Mouse (Mus musculus) heart, adult 18-20 months (tissue): ENCODE data around the gene Tubb4b. TPM values are rescaled to one million over a fixed set of nuclear protein-coding genes. Genes with fewer than 3 reads are reported as not detected.

Experiments used
- DNase-seq, 2 experiments: peaks; one replicate each; pipeline ENCODE4 v3.0.0; 2021 to 2022; ENCODE audit warnings: mixed read lengths in 1 of 2
- total RNA-seq, 2 experiments: library from RNA; stranded (reverse); gene quantifications; 2 replicates each; pipeline ENCODE4 v1.2.3; 2021

The Tubb4b gene
- total RNA-seq, 2 experiments from 2014 or later, result 289 to 308 TPM

DNA sequence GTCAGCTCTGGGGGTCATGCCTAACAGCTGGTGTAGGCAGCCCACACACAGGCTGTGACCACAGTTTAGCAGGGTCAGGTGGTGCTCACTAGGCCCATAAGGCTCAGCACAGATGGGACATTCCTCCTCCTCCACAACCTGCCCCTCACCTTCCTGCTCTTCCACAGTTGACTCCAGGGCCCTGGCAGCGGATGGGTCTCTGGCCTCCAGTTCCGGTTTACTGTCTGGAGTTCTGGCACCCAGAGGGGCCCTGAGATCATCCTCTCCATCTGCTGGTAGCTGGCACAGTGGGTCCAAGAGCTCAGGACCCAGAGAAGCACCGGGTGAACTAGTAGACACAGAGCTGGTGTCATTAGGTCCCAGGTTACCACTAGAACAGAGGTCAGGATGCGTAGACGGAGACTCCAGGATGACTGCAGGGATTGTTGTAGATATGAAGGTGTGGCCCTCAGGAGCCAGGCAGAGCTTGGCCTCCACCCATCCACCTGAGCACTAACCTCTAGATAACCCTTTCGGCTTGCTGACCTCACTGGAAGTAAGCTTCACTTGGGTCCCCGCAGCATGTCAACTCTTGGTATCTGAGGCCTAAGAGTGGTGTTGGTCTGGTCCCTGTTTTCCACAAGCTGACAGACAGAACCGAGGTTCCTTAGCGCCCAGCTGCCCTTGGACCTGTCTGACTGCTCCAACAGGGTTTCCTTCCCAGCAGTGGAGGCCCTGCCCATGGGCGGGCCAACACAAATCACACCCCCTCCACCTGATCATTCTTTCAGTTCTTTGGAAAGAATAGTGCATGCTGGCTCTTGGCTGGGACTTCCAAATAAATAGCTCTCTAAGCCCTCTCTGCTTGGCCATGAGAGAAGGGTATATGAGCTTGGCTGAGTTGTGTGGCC is 21.9 kb upstream of the Tubb4b start, which contains the start of gene AL732309.1:
AL732309.1 (minus strand) TSS at position 681 of the 890 bp plus-strand sequence.
- no peak for DNase-seq

DNA sequence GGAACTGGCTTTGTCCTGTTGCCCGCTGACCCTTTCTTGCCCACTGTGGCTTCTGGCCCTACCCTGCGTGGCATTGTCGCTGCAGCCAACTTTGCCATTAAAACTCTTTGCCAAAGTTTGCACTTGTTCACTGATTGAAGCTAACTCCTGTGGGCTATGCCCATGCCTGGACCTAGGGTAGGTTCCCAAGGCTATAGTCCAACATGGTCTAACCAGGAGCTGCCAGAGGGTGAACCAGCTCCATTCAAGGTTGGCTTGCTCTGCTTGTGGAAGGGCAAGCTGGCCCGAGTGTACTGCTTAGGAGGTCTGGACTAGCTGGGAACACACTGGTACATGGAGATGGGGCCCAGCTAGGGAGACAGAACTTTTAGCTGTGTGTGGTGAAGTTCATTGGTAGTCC is 19.6 kb upstream of the Tubb4b start:
- no peak for DNase-seq

- DNase-seq, result no peak
Observed at GRCm38 (mm10) chr2:25243342-25243741, 18.8 kb upstream of the Tubb4b start.

GRCm38 (mm10) chr2:25242101-25242506 is 17.6 kb upstream of the Tubb4b start, which contains the start of the genes Rnf208 and Cysrt1:
Gene Rnf208 (plus strand): TSS chr2:25242255.
Gene Cysrt1 (minus strand): TSS chr2:25242452.
- DNase-seq, result no peak

- no peak for DNase-seq
Observed at GRCm38 (mm10) chr2:25241438-25241775, 16.9 kb upstream of the Tubb4b start.

- DNase-seq, result peak; percentile 73
Observed at GRCm38 (mm10) chr2:25240723-25241437, 16.4 kb upstream of the Tubb4b start.

DNA sequence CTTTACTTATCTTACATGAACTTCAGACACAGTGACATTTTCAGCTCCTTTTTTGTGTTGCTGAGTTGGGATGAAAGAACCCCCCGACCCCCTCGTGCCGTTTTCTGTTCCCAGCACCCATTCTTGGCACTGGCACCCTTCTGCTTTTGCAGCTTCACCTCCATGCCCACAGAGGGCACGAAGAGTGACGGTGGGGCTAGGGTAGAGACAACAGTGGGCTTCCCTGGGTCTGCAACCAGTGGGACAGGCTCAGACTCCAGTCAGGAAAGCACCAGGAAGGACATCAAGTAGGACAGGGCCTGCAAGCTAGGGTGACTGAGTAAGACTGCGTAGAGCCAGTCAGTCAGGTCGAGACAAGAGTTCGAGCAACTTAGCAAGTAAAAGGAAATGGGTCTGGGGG is 15.8 kb upstream of the Tubb4b start:
- no peak for DNase-seq

- DNase-seq, result no peak
Observed at GRCm38 (mm10) chr2:25239766-25240165, 15.3 kb upstream of the Tubb4b start.

DNA sequence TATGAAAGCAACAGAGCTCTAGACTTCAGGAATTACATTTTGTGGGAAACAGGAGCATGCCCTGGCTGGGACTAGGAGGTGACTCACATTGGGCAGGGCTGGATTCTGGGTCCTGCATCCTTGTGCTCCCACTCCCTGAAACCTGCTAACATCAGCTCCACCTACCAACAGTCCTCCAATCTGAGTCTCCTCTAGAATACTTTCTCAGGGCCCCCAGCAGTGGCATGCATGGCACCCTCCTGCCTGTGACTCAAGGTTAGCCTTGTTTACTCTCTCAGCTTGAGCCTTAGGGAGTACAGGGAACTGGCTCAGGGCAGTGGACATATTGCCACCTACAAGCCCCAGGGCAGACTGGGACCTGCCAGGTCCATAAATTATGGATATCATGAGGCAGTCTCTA is 13.6 kb upstream of the Tubb4b start:
- no peak for DNase-seq

- no peak for DNase-seq
Observed at GRCm38 (mm10) chr2:25237522-25237921, 13.0 kb upstream of the Tubb4b start.

DNA sequence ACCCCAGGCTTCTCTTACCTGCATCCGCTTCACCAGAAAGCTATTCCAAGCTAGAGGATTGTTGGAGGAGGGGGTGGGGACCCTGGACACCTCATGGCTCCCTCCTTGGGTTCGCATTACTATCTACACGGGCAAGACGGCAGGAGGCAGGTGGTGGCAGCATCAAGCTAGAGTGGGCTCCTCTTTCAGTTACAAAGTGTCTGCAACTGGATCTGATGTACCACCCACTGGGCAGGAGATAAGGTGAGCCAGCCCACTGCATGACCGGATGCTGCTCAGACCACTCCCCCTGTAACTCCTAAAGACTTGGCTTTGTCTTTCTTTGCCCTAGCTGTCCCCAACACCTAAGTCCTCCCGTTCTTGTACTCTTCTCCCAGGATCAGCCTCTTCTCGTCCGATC is 12.1 kb upstream of the Tubb4b start, which contains the start of gene Rnf224:
Rnf224 (minus strand) TSS at position 174 of the 400 bp plus-strand sequence.
- no peak for DNase-seq

DNA sequence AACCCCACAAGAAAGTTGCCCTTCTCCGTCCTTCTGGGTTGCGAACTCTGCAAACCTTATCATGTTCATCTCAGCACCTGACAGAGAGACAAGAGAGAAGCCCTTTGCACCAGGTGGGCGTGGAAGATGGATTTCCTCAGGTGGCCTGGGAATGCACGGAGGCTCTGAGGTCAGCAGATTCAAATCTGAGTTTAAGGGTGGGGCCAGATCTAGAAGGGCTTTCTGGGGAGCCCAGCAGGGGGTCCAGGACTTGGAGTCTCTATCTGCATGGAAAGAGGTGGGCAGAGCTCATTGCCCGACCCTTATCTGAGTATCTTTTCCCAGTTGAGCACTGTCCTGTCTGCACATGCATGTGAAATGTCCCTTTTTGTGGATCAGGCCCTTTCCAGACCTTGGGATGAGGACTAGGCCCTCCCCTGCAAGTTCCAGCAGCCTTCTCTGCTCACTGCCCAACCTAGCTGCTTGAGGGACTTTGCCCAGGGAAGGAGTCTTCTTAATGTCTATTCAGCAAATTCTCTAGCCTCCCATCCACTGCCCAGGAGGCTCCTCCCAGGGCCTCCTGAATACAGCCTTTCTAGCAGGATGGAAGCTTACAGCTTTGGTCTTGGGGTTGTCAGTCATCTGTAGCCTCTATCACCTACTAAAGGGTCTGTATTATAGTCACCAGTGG is 10.2 kb upstream of the Tubb4b start:
- DNase-seq, result no peak

- DNase-seq, result no peak
Observed at GRCm38 (mm10) chr2:25234050-25234449, 9.5 kb upstream of the Tubb4b start, which contains the start of gene Slc34a3. Gene Slc34a3 (minus strand): TSS chr2:25234364.

GRCm38 (mm10) chr2:25233421-25233820 is 8.9 kb upstream of the Tubb4b start:
- DNase-seq, result no peak

GRCm38 (mm10) chr2:25231038-25231437 is 6.5 kb upstream of the Tubb4b start:
- DNase-seq, result no peak

GRCm38 (mm10) chr2:25230581-25230980 is 6.1 kb upstream of the Tubb4b start:
- DNase-seq, result no peak

- DNase-seq, result no peak
Observed at GRCm38 (mm10) chr2:25229582-25229981, 5.1 kb upstream of the Tubb4b start.

DNA sequence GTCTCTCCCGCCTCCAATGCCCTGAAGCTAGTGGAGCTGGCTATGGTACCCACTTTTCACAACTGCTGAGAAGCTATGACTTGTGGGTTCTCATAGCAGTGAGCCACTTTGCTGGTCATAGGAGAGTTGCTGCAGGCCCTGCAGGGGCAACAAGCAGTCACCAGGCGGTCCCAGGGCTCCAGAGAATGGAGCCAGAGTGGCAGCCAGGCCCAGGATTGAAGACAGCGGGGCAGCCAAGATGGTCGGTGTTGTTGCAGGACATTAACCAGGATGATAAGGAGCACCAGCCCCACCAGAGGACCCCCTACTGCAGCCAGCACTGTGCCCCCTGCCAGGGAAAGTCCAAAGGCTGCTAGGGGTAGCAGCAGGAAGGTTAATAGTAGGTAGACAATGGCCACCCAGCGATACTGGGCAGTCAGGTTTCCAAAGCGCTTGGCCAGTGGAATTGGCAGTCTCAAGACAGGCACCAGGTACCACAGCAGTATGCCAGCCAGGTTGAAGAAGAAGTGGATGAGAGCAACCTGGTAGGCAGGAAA is 4.6 kb upstream of the Tubb4b start:
- DNase-seq, result no peak

DNA sequence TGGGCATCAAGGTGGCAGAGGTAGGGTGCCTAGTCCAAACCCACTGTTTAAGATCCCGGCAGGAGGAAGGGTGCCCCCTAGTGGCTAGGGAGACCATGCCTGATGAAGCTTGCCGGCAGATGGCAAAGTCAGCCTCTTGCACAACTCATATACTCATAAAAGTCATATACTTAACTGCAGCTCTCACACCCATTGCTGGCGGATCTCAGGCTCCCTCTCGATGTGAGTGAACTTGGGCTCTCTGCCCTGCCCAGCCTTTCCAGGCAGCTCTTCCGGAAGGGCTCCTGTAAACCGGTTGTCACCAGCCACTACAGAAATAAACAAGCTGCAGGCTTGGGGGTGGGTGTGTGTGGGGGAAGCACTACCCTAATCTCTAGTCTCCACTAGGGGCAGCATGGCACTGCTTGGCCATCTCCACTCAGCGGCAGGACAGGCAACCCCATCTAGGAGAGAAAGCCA is 4.0 kb upstream of the Tubb4b start:
- DNase-seq, result peak; percentile 91 to 92

- DNase-seq, result no peak
Observed at GRCm38 (mm10) chr2:25227406-25227805, 2.9 kb upstream of the Tubb4b start.

GRCm38 (mm10) chr2:25226864-25227263 is 2.4 kb upstream of the Tubb4b start:
- DNase-seq, result no peak

GRCm38 (mm10) chr2:25225811-25226379 is 1.4 kb upstream of the Tubb4b start:
- peak in 1 of 2 experiments; percentile 34 for DNase-seq
